Mouse (Mus musculus): ENCODE results near the gene Lrmda.

- TF ChIP-seq POLR2A (IDR thresholded peaks at IDR 0.05; ENCODE audit: insufficient read depth, low read depth, low read length) (no peak), EP300 (IDR thresholded peaks at IDR 0.05; ENCODE audit: insufficient read depth, low read depth, low read length) (no peak), CTCF (IDR thresholded peaks at IDR 0.05) (no peak)
Measured at GRCm38 (mm10) chr14:22259376-22260032, 240.0 kb downstream of the Lrmda start.

Measured in heart, adult 2 months (tissue).